Mouse (Mus musculus): ENCODE data around the gene Arhgap4. TPM values are rescaled to one million over a fixed set of nuclear protein-coding genes. Genes with fewer than 3 reads are reported as not detected.

Gene Arhgap4
- total and polyA plus RNA-seq, 3 experiments: 1.7 to 5.0 (median 2.1) TPM

GRCm38 (mm10) chrX:73855087-73855408 lies 66.6 kb downstream of the Arhgap4 start:
- no peak for ATAC-seq (ENCODE audit: extremely low read depth, insufficient number of reproducible peaks, low FRiP score, poor library complexity, severe bottlenecking)
- Histone ChIP-seq H3K4me3 (ENCODE audit: low read depth, low read length) (no peak overlapping the region), H3K9me3 (replicated peaks) (no peaks in the 10 kb centered on the region), H3K4me1 (ENCODE audit: insufficient read depth, low read depth, low read length) (no peaks in the 10 kb centered on the region), H3K36me3 (replicated peaks) (no peaks in the 10 kb centered on the region), H3K27me3 (ENCODE audit: insufficient read depth, low read length) (peaks cover 3% of the 10 kb centered on the region; the same call in 1 of the 2 replicates)
- DNase-seq (ENCODE audit: low spot score): no peak
- TF ChIP-seq GATA2 (IDR thresholded peaks at IDR 0.05; ENCODE audit: borderline replicate concordance, low read depth, low read length) (no peak), TAL1 (conservative IDR thresholded peaks at IDR 0.05; ENCODE audit: low read depth, low read length) (no peak), GATA1 (IDR thresholded peaks at IDR 0.05; ENCODE audit: borderline replicate concordance, low read length) (no peak), CTCF (IDR thresholded peaks at IDR 0.05; ENCODE audit: low read depth, low read length) (no peak), POLR2AphosphoS5 (IDR thresholded peaks at IDR 0.05; ENCODE audit: insufficient replicate concordance, low read depth, low read length) (no peak)

GRCm38 (mm10) chrX:73854326-73855086 lies 67.2 kb downstream of the Arhgap4 start:
- ATAC-seq (ENCODE audit: extremely low read depth, insufficient number of reproducible peaks, low FRiP score, poor library complexity, severe bottlenecking) (no peak), DNase-seq (ENCODE audit: low spot score) (no peak)
- H3K4me3 ChIP-seq (ENCODE audit: low read depth, low read length): no peak overlapping the region
- no peaks in the 10 kb centered on the region for H3K36me3 ChIP-seq (replicated peaks)
- no peaks in the 10 kb centered on the region for H3K9me3 ChIP-seq (replicated peaks)
- no peaks in the 10 kb centered on the region for H3K4me1 ChIP-seq (ENCODE audit: insufficient read depth, low read depth, low read length)
- peaks cover 3% of the 10 kb centered on the region; the same call in 1 of the 2 replicates for H3K27me3 ChIP-seq (ENCODE audit: insufficient read depth, low read length)
- TF ChIP-seq POLR2AphosphoS5 (IDR thresholded peaks at IDR 0.05; ENCODE audit: insufficient replicate concordance, low read depth, low read length): no peak
- TF ChIP-seq GATA1 (IDR thresholded peaks at IDR 0.05; ENCODE audit: borderline replicate concordance, low read length): no peak
- no peak for TF ChIP-seq TAL1 (conservative IDR thresholded peaks at IDR 0.05; ENCODE audit: low read depth, low read length)
- no peak for TF ChIP-seq CTCF (IDR thresholded peaks at IDR 0.05; ENCODE audit: low read depth, low read length)
- TF ChIP-seq GATA2 (IDR thresholded peaks at IDR 0.05; ENCODE audit: borderline replicate concordance, low read depth, low read length): no peak

Other genes with a start within 250 kb of the Arhgap4 start
- gene Slc6a8, start 248.7 kb downstream of the Arhgap4 start, total RNA-seq (2014; fragmentation: Nextera tagmentation): 4.1 and 6.1 TPM in 2 replicates
- gene Slc6a8, start 248.7 kb downstream of the Arhgap4 start, total RNA-seq (2017): 9.9 and 12.7 TPM in 2 replicates
- gene Slc6a8, start 248.7 kb downstream of the Arhgap4 start, polyA plus RNA-seq (2012): 1.6 and 2.1 TPM in 2 replicates
- gene Bcap31, start 205.7 kb downstream of the Arhgap4 start, total RNA-seq (2014; fragmentation: Nextera tagmentation): 83.2 and 98.4 TPM in 2 replicates
- gene Bcap31, start 205.7 kb downstream of the Arhgap4 start, total RNA-seq (2017): 215 and 222 TPM in 2 replicates
- gene Bcap31, start 205.7 kb downstream of the Arhgap4 start, polyA plus RNA-seq (2012): 13.5 and 16.0 TPM in 2 replicates
- gene Abcd1, start 205.3 kb downstream of the Arhgap4 start, total RNA-seq (2014; fragmentation: Nextera tagmentation): 15.8 and 17.1 TPM in 2 replicates
- gene Abcd1, start 205.3 kb downstream of the Arhgap4 start, total RNA-seq (2017): 6.3 and 7.0 TPM in 2 replicates
- gene Abcd1, start 205.3 kb downstream of the Arhgap4 start, polyA plus RNA-seq (2012): 17.6 and 19.4 TPM in 2 replicates
- gene Plxnb3, start 164.8 kb downstream of the Arhgap4 start, total RNA-seq (2014; fragmentation: Nextera tagmentation): not detected in 2 replicates
- 0.93 and 0.98 TPM in 2 replicates for gene Plxnb3, start 164.8 kb downstream of the Arhgap4 start, total RNA-seq (2017)
- 0.02 TPM in 1 of 2 replicates, not detected in the other for gene Plxnb3, start 164.8 kb downstream of the Arhgap4 start, polyA plus RNA-seq (2012)
- gene Srpk3, start 147.5 kb downstream of the Arhgap4 start, total RNA-seq (2014; fragmentation: Nextera tagmentation): not detected in 2 replicates
- gene Srpk3, start 147.5 kb downstream of the Arhgap4 start, total RNA-seq (2017): 0.44 TPM in 1 of 2 replicates, not detected in the other
- gene Srpk3, start 147.5 kb downstream of the Arhgap4 start, polyA plus RNA-seq (2012): not detected in 2 replicates
- gene Idh3g, start 135.0 kb downstream of the Arhgap4 start, total RNA-seq (2014; fragmentation: Nextera tagmentation): 378 and 393 TPM in 2 replicates
- 179 and 187 TPM in 2 replicates for gene Idh3g, start 135.0 kb downstream of the Arhgap4 start, total RNA-seq (2017)
- gene Idh3g, start 135.0 kb downstream of the Arhgap4 start, polyA plus RNA-seq (2012): 27.0 and 37.5 TPM in 2 replicates
- 92.3 and 120 TPM in 2 replicates for gene Ssr4, start 134.8 kb downstream of the Arhgap4 start, total RNA-seq (2014; fragmentation: Nextera tagmentation)
- 138 and 184 TPM in 2 replicates for gene Ssr4, start 134.8 kb downstream of the Arhgap4 start, total RNA-seq (2017)
- 9.0 and 12.4 TPM in 2 replicates for gene Ssr4, start 134.8 kb downstream of the Arhgap4 start, polyA plus RNA-seq (2012)
- gene Pdzd4, start 96.9 kb downstream of the Arhgap4 start, total RNA-seq (2014; fragmentation: Nextera tagmentation): not detected in 2 replicates
- gene Pdzd4, start 96.9 kb downstream of the Arhgap4 start, total RNA-seq (2017): 0.05 and 0.06 TPM in 2 replicates
- gene Pdzd4, start 96.9 kb downstream of the Arhgap4 start, polyA plus RNA-seq (2012): 0.04 TPM in 1 of 2 replicates, not detected in the other
- not detected in 2 replicates for gene Avpr2, start 29.8 kb downstream of the Arhgap4 start, total RNA-seq (2014; fragmentation: Nextera tagmentation)
- not detected in 2 replicates for gene Avpr2, start 29.8 kb downstream of the Arhgap4 start, total RNA-seq (2017)
- gene Avpr2, start 29.8 kb downstream of the Arhgap4 start, polyA plus RNA-seq (2012): not detected in 2 replicates
- gene L1cam, start 25.8 kb downstream of the Arhgap4 start, total RNA-seq (2014; fragmentation: Nextera tagmentation): not detected in 2 replicates
- 0.05 TPM in 1 of 2 replicates, not detected in the other for gene L1cam, start 25.8 kb downstream of the Arhgap4 start, total RNA-seq (2017)
- gene L1cam, start 25.8 kb downstream of the Arhgap4 start, polyA plus RNA-seq (2012): 0.05 TPM in 1 of 2 replicates, not detected in the other
- gene Naa10, start 74 bp upstream of the Arhgap4 start, total RNA-seq (2014; fragmentation: Nextera tagmentation): 55.9 and 61.9 TPM in 2 replicates
- gene Naa10, start 74 bp upstream of the Arhgap4 start, total RNA-seq (2017): 85.4 and 105 TPM in 2 replicates
- gene Naa10, start 74 bp upstream of the Arhgap4 start, polyA plus RNA-seq (2012): 171 and 192 TPM in 2 replicates
- gene Renbp, start 9.0 kb upstream of the Arhgap4 start, total RNA-seq (2014; fragmentation: Nextera tagmentation): 39.2 and 42.7 TPM in 2 replicates
- gene Renbp, start 9.0 kb upstream of the Arhgap4 start, total RNA-seq (2017): 196 and 201 TPM in 2 replicates
- gene Renbp, start 9.0 kb upstream of the Arhgap4 start, polyA plus RNA-seq (2012): 80.1 and 139 TPM in 2 replicates
- 222 and 230 TPM in 2 replicates for gene Hcfc1, start 44.5 kb upstream of the Arhgap4 start, total RNA-seq (2014; fragmentation: Nextera tagmentation)
- 40.8 and 47.3 TPM in 2 replicates for gene Hcfc1, start 44.5 kb upstream of the Arhgap4 start, total RNA-seq (2017)
- gene Hcfc1, start 44.5 kb upstream of the Arhgap4 start, polyA plus RNA-seq (2012): 148 and 184 TPM in 2 replicates
- 76.7 and 101 TPM in 2 replicates for gene Irak1, start 102.0 kb upstream of the Arhgap4 start, total RNA-seq (2014; fragmentation: Nextera tagmentation)
- gene Irak1, start 102.0 kb upstream of the Arhgap4 start, total RNA-seq (2017): 35.4 and 39.7 TPM in 2 replicates
- 270 and 286 TPM in 2 replicates for gene Irak1, start 102.0 kb upstream of the Arhgap4 start, polyA plus RNA-seq (2012)
- gene Opn1mw, start 205.6 kb upstream of the Arhgap4 start, total RNA-seq (2014; fragmentation: Nextera tagmentation): not detected in 2 replicates
- not detected in 2 replicates for gene Opn1mw, start 205.6 kb upstream of the Arhgap4 start, total RNA-seq (2017)
- not detected in 2 replicates for gene Opn1mw, start 205.6 kb upstream of the Arhgap4 start, polyA plus RNA-seq (2012)
- 40.1 and 44.3 TPM in 2 replicates for gene Mecp2, start 213.5 kb upstream of the Arhgap4 start, total RNA-seq (2014; fragmentation: Nextera tagmentation)
- gene Mecp2, start 213.5 kb upstream of the Arhgap4 start, total RNA-seq (2017): 18.1 and 21.2 TPM in 2 replicates
- 47.7 and 50.3 TPM in 2 replicates for gene Mecp2, start 213.5 kb upstream of the Arhgap4 start, polyA plus RNA-seq (2012)
- gene Tex28, start 246.0 kb upstream of the Arhgap4 start, total RNA-seq (2014; fragmentation: Nextera tagmentation): not detected in 2 replicates
- gene Tex28, start 246.0 kb upstream of the Arhgap4 start, total RNA-seq (2017): not detected in 2 replicates
- not detected in 2 replicates for gene Tex28, start 246.0 kb upstream of the Arhgap4 start, polyA plus RNA-seq (2012)